Mouse (Mus musculus): ENCODE measurements around the gene Ndufv2. TPM values are rescaled to one million over a fixed set of nuclear protein-coding genes. Genes with fewer than 3 reads are reported as not detected.
A peak's percentile ranks its signal among the peaks of the same experiment; 100 is the strongest.
"Not testable (repeated sequence)": the region's sequence is repeated elsewhere in the genome, so short reads cannot be mapped to it uniquely, and the experiment has no call there.

Gene Ndufv2
- polyA plus RNA-seq, 1 experiment: 31.0 TPM

GRCm38 (mm10) chr17:66092065-66092464, 9.3 kb downstream of the Ndufv2 start:
- DNase-seq: no peak

GRCm38 (mm10) chr17:66091392-66091791, 10.0 kb downstream of the Ndufv2 start:
- WGBS: 84% methylated on average over 2 of the region's 2 CpGs
- peaks cover 9% of the 10 kb centered on the region for H3K4me1 ChIP-seq (ENCODE audit: control insufficient read depth, insufficient read depth, low read length)
- no peak for DNase-seq
- TF ChIP-seq POLR2A (IDR thresholded peaks at IDR 0.05; ENCODE audit: borderline replicate concordance, extremely low read depth, low read depth, low read length) (no peak), CTCF (IDR thresholded peaks at IDR 0.05; ENCODE audit: insufficient read depth, low read length) (no peak)
- H3K4me3 ChIP-seq (replicated peaks; ENCODE audit: extremely low read depth, low read depth, low read length): no peak overlapping the region

More at GRCm38 (mm10) chr17:66092065-66092464, 9.3 kb downstream of the Ndufv2 start:
- WGBS: 74% methylated on average over 2 of the region's 2 CpGs
- H3K4me3 ChIP-seq (replicated peaks; ENCODE audit: extremely low read depth, low read depth, low read length): no peak overlapping the region
- TF ChIP-seq CTCF (IDR thresholded peaks at IDR 0.05; ENCODE audit: insufficient read depth, low read length): no peak
- TF ChIP-seq POLR2A (IDR thresholded peaks at IDR 0.05; ENCODE audit: borderline replicate concordance, extremely low read depth, low read depth, low read length): no peak
- peaks cover 9% of the 10 kb centered on the region for H3K4me1 ChIP-seq (ENCODE audit: control insufficient read depth, insufficient read depth, low read length)

- H3K4me1 ChIP-seq (ENCODE audit: control insufficient read depth, insufficient read depth, low read length): peaks cover 9% of the 10 kb centered on the region
- DNase-seq: no peak
- TF ChIP-seq CTCF (IDR thresholded peaks at IDR 0.05; ENCODE audit: insufficient read depth, low read length): no peak
- TF ChIP-seq POLR2A (IDR thresholded peaks at IDR 0.05; ENCODE audit: borderline replicate concordance, extremely low read depth, low read depth, low read length): no peak
- H3K4me3 ChIP-seq (replicated peaks; ENCODE audit: extremely low read depth, low read depth, low read length): no peak overlapping the region
Measured at GRCm38 (mm10) chr17:66090251-66090650, 11.1 kb downstream of the Ndufv2 start.

- no peak for TF ChIP-seq CTCF (IDR thresholded peaks at IDR 0.05; ENCODE audit: insufficient read depth, low read length)
- TF ChIP-seq POLR2A (IDR thresholded peaks at IDR 0.05; ENCODE audit: borderline replicate concordance, extremely low read depth, low read depth, low read length): no peak
- WGBS: 65% methylated on average over 1 of the region's 1 CpGs
- no peaks in the 10 kb centered on the region for H3K4me1 ChIP-seq (ENCODE audit: control insufficient read depth, insufficient read depth, low read length)
- H3K4me3 ChIP-seq (replicated peaks; ENCODE audit: extremely low read depth, low read depth, low read length): no peak overlapping the region
- no peak for DNase-seq
Measured at GRCm38 (mm10) chr17:66085038-66085437, 16.3 kb downstream of the Ndufv2 start.

- WGBS: 66% methylated on average over 1 of the region's 1 CpGs
- no peak for DNase-seq
- Histone ChIP-seq H3K4me3 (replicated peaks; ENCODE audit: extremely low read depth, low read depth, low read length) (no peak overlapping the region), H3K4me1 (ENCODE audit: control insufficient read depth, insufficient read depth, low read length) (no peaks in the 10 kb centered on the region)
- TF ChIP-seq POLR2A (IDR thresholded peaks at IDR 0.05; ENCODE audit: borderline replicate concordance, extremely low read depth, low read depth, low read length) (no peak), CTCF (IDR thresholded peaks at IDR 0.05; ENCODE audit: insufficient read depth, low read length) (no peak)
Measured at GRCm38 (mm10) chr17:66084486-66084885, 16.9 kb downstream of the Ndufv2 start.

GRCm38 (mm10) chr17:66077437-66077850, 23.9 kb downstream of the Ndufv2 start:
- TF ChIP-seq CTCF (IDR thresholded peaks at IDR 0.05; ENCODE audit: insufficient read depth, low read length) (no peak), POLR2A (IDR thresholded peaks at IDR 0.05; ENCODE audit: borderline replicate concordance, extremely low read depth, low read depth, low read length) (no peak)
- DNase-seq: no peak
- WGBS: 0% methylated on average over 23 of the region's 23 CpGs
- H3K4me1 ChIP-seq (ENCODE audit: control insufficient read depth, insufficient read depth, low read length): no peaks in the 10 kb centered on the region
- peak overlapping the region; percentile 67 for H3K4me3 ChIP-seq (replicated peaks; ENCODE audit: extremely low read depth, low read depth, low read length)

GRCm38 (mm10) chr17:66076934-66077333, 24.4 kb downstream of the Ndufv2 start, which contains the start of gene Ankrd12:
TSS of gene Ankrd12 (minus strand) at chr17:66077089.
- peak; percentile 97 for DNase-seq
- Histone ChIP-seq H3K4me1 (ENCODE audit: control insufficient read depth, insufficient read depth, low read length) (no peaks in the 10 kb centered on the region), H3K4me3 (replicated peaks; ENCODE audit: extremely low read depth, low read depth, low read length) (peak within 1 kb of the TSS; percentile 67)
- 1% methylated on average over 53 of the region's 53 CpGs for WGBS
- TF ChIP-seq POLR2A (IDR thresholded peaks at IDR 0.05; ENCODE audit: borderline replicate concordance, extremely low read depth, low read depth, low read length) (peak; percentile 48; the same call in 1 of the 2 replicates), CTCF (IDR thresholded peaks at IDR 0.05; ENCODE audit: insufficient read depth, low read length) (no peak)

GRCm38 (mm10) chr17:66076174-66076927, 25.0 kb downstream of the Ndufv2 start:
- no peaks in the 10 kb centered on the region for H3K4me1 ChIP-seq (ENCODE audit: control insufficient read depth, insufficient read depth, low read length)
- WGBS: under 1% methylated on average over 73 of the region's 95 CpGs
- peak; percentile 57 for DNase-seq
- peak overlapping the region; percentile 67 for H3K4me3 ChIP-seq (replicated peaks; ENCODE audit: extremely low read depth, low read depth, low read length)
- TF ChIP-seq POLR2A (IDR thresholded peaks at IDR 0.05; ENCODE audit: borderline replicate concordance, extremely low read depth, low read depth, low read length) (no peak), CTCF (IDR thresholded peaks at IDR 0.05; ENCODE audit: insufficient read depth, low read length) (no peak)

- TF ChIP-seq CTCF (IDR thresholded peaks at IDR 0.05; ENCODE audit: insufficient read depth, low read length): no peak
- no peak for TF ChIP-seq POLR2A (IDR thresholded peaks at IDR 0.05; ENCODE audit: borderline replicate concordance, extremely low read depth, low read depth, low read length)
- no peak for DNase-seq
- WGBS: 2% methylated on average over 12 of the region's 12 CpGs
- no peaks in the 10 kb centered on the region for H3K4me1 ChIP-seq (ENCODE audit: control insufficient read depth, insufficient read depth, low read length)
- H3K4me3 ChIP-seq (replicated peaks; ENCODE audit: extremely low read depth, low read depth, low read length): peak overlapping the region; percentile 67
Measured at GRCm38 (mm10) chr17:66075827-66076173, 25.6 kb downstream of the Ndufv2 start.

GRCm38 (mm10) chr17:66073971-66074370, 27.4 kb downstream of the Ndufv2 start:
- TF ChIP-seq POLR2A (IDR thresholded peaks at IDR 0.05; ENCODE audit: borderline replicate concordance, extremely low read depth, low read depth, low read length) (no peak), CTCF (IDR thresholded peaks at IDR 0.05; ENCODE audit: insufficient read depth, low read length) (no peak)
- H3K4me1 ChIP-seq (ENCODE audit: control insufficient read depth, insufficient read depth, low read length): no peaks in the 10 kb centered on the region
- H3K4me3 ChIP-seq (replicated peaks; ENCODE audit: extremely low read depth, low read depth, low read length): no peak overlapping the region
- WGBS: 81% methylated on average over 7 of the region's 7 CpGs
- no peak for DNase-seq

GRCm38 (mm10) chr17:66069036-66069435, 32.3 kb downstream of the Ndufv2 start:
- not testable (repeated sequence) for DNase-seq; H3K4me3 ChIP-seq (replicated peaks; ENCODE audit: extremely low read depth, low read depth, low read length); H3K4me1 ChIP-seq (ENCODE audit: control insufficient read depth, insufficient read depth, low read length)
- WGBS: 94% methylated on average over 2 of the region's 2 CpGs

Data from lung, adult 2 months (tissue).